Mouse (Mus musculus) liver, embryonic 12.5 days (tissue): ENCODE results near the gene Papss1. TPM values are rescaled to one million over a fixed set of nuclear protein-coding genes. Genes with fewer than 3 reads are reported as not detected.
"Not testable (repeated sequence)": the region's sequence is repeated elsewhere in the genome, so short reads cannot be mapped to it uniquely, and the experiment has no call there.

Source experiments
- ATAC-seq: fragments of 200-750 bp; cut with Nextera tagmentation; 2 replicates; pipeline ENCODE4 v1.8.0; 2017; ENCODE audit warnings: moderate number of reproducible peaks, mild to moderate bottlenecking, moderate library complexity
- H3K27ac ChIP-seq: fragments of 300-500 bp; sonication (generic); 2 replicates; pipeline ENCODE4 v1.5.1; 2016; ENCODE audit warnings: mild to moderate bottlenecking
- H3K27me3 ChIP-seq: fragments of 300-500 bp; sonication (generic); replicated peaks from 2 replicates; pipeline ENCODE4 v1.6.1; 2016; ENCODE audit warnings: mild to moderate bottlenecking, moderate library complexity
- H3K36me3 ChIP-seq: fragments of 300-500 bp; sonication (generic); 2 replicates; pipeline ENCODE4 v1.6.1; 2016; ENCODE audit warnings: mild to moderate bottlenecking, moderate library complexity
- H3K4me1 ChIP-seq: fragments of 300-500 bp; sonication (generic); 2 replicates; pipeline ENCODE4 v1.6.1; 2016
- H3K4me2 ChIP-seq: fragments of 300-500 bp; sonication (generic); 2 replicates; pipeline ENCODE4 v1.6.1; 2016; ENCODE audit warnings: mild to moderate bottlenecking, moderate library complexity
- H3K4me3 ChIP-seq: fragments of 300-500 bp; sonication (generic); 2 replicates; pipeline ENCODE4 v1.5.1; 2016; ENCODE audit warnings: mild to moderate bottlenecking, moderate library complexity
- H3K9ac ChIP-seq: fragments of 300-500 bp; sonication (generic); 2 replicates; pipeline ENCODE4 v1.6.1; 2016; ENCODE audit warnings: mild to moderate bottlenecking, moderate library complexity
- H3K9me3 ChIP-seq: fragments of 300-500 bp; sonication (generic); replicated peaks from 2 replicates; pipeline ENCODE4 v1.6.1; 2016; ENCODE audit warnings: mild to moderate bottlenecking, moderate library complexity
- WGBS: fragments of 180-500 bp; shearing (Covaris S2); methylation state at CpG from one replicate; pipeline ENCODE4 v1.1.7; 2016; ENCODE audit not compliant: insufficient replicate concordance; 5-methylcytosine and 5-hydroxymethylcytosine counted together
- polyA plus RNA-seq: library from polyadenylated mRNA; unstranded; fragments of >200 nt; fragmentation: Nextera tagmentation; extraction: Ambion mirVana; gene quantifications from 2 replicates; pipeline ENCODE4 v1.2.1, GENCODE M21; 2016

Gene Papss1
- 14.4 and 15.1 TPM in 2 replicates for polyA plus RNA-seq

DNA sequence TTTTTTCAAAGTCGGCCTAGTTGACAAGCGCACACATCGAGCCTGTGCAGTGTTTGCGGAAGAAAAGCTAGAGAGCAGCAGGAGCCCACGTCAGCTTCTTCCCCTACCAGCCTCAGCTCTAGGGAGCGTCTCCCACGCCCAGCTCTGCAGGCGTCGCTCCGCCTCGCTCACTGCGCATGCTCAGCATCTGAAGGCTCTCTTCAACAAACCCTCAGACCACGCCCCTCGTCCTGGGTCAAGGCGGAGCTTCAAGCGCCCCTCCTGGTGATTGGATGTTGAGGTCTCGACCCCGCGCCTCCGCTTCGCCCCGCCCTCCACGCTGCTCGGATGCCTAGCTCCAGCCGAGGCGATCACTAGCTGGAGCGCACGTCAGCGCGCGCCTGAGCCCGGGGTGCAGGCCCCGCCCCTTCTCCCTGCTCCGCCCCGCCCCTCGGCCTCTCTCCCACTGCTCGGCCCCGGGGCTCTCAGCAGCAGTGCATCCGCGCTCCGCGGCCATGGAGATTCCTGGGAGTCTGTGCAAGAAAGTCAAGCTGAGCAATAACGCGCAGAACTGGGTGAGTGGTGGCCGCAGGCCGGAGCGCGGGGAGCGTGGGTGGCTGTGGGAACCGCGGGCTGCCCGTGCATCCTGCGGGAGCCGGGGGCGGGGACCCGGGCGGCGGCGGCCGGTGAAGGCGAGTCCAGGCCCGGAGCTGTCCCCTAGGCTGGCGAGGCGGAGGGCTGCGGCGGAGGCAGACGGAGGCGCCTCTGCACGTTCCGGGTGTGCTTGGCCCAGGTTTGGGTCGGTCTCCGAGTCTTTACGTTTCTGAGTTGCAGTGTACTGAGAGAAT is at the start of gene Papss1:
Papss1 (plus strand) TSS at position 339 of the 827 bp plus-strand sequence.
- H3K9me3 ChIP-seq, result no peaks in the 10 kb centered on the region
- WGBS, result under 1% methylated on average over 72 of the region's 73 CpGs
- peak within 1 kb of the TSS; percentile 75 for H3K4me3 ChIP-seq
- H3K4me1 ChIP-seq, result peaks cover 22% of the 10 kb centered on the region
- ATAC-seq, result peak; percentile 99
- peak within 1 kb of the TSS; percentile 74 for H3K9ac ChIP-seq
- H3K27ac ChIP-seq, result peak within 1 kb of the TSS; percentile 70
- H3K4me2 ChIP-seq, result peak within 1 kb of the TSS; percentile 92
- no peaks in the 10 kb centered on the region for H3K27me3 ChIP-seq
- no peaks in the 10 kb centered on the region for H3K36me3 ChIP-seq

DNA sequence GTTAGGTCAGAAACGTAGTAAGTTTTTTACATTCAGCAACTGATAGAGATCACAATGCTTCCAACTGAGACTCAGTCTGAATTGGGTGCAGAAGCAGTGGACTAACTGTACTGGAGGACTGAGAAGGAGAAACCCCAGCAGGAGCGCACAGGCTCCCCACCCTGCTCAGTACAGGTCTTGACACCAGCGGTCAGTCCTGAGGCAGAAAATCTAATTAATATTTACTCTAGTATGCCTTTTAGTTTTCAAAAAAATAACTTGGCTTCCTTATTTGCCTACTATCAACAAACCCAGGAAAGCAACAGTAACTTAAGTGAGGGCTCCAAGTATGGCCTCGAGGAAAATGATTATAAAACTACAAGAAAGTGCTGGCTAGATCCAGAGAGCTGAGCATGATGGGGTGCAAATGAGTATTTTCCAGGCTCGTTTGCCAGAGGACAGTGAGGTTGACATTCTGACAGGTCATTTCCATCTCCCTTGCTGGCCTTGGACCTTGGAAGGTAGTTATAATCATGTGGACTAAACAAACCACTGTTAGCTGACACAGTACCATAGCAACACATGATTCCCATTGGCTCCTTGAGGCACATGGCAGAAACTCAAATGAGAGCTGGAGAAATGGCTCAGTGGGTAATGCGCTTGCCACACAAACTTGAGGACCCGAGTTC is 48.1 kb upstream of the Papss1 start:
- WGBS, result 65% methylated on average over 7 of the region's 7 CpGs
- Histone ChIP-seq H3K27ac (no peak overlapping the region), H3K4me1 (no peaks in the 10 kb centered on the region), H3K4me3 (no peak overlapping the region), H3K36me3 (no peaks in the 10 kb centered on the region), H3K9ac (no peak overlapping the region), H3K27me3 (no peaks in the 10 kb centered on the region), H3K9me3 (no peaks in the 10 kb centered on the region), H3K4me2 (no peak overlapping the region)
- ATAC-seq, result no peak

DNA sequence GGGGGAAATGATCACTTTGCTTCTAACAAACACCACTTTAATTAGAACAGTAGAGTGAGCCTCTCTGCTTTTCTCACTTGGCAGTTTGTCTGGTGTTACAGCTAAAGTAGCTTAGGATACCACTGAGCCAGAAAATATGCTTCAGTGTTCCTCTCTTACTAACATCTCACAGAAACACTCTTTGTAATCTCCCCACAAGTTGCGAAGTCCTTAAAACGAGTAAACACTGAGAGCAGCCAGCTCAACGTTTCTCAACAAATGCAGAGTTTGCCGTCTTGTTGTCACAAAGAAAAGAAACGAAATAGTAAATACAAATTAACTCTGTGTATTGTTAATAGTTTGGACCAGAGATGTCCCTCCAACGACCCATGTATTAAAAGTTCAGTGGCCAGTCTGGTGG is 46.8 kb upstream of the Papss1 start:
- Histone ChIP-seq H3K4me2 (no peak overlapping the region), H3K36me3 (no peaks in the 10 kb centered on the region), H3K9me3 (no peaks in the 10 kb centered on the region), H3K27me3 (no peaks in the 10 kb centered on the region), H3K9ac (no peak overlapping the region), H3K4me3 (no peak overlapping the region), H3K4me1 (no peaks in the 10 kb centered on the region), H3K27ac (no peak overlapping the region)
- WGBS, result 63% methylated on average over 6 of the region's 6 CpGs
- ATAC-seq, result no peak

DNA sequence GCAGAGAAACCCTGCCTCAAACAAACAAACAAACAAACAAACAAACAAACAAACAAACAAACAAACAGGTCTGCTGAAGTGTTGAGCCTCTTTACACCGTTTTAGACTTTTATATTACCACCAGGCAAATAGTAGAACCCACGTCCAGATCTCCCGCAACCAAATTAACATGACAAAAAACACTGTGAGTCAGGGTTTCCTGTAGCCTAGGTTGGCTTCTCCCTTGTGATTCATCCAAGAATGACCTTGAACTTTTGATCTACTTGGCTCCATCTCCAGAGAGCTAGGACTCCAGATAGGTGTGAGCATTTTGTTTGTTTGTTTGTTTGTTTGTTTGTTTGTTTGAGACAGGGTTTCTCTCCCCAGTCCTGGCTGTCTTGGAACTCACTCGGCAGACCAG is 43.4 kb upstream of the Papss1 start:
- H3K4me2 ChIP-seq, result no peak overlapping the region
- no peaks in the 10 kb centered on the region for H3K9me3 ChIP-seq
- 56% methylated on average over 4 of the region's 4 CpGs for whole genome bisulfite sequencing
- H3K4me1 ChIP-seq, result no peaks in the 10 kb centered on the region
- no peak overlapping the region for H3K9ac ChIP-seq
- H3K27me3 ChIP-seq, result no peaks in the 10 kb centered on the region
- no peak overlapping the region for H3K4me3 ChIP-seq
- ATAC-seq, result no peak
- no peaks in the 10 kb centered on the region for H3K36me3 ChIP-seq
- no peak overlapping the region for H3K27ac ChIP-seq

DNA sequence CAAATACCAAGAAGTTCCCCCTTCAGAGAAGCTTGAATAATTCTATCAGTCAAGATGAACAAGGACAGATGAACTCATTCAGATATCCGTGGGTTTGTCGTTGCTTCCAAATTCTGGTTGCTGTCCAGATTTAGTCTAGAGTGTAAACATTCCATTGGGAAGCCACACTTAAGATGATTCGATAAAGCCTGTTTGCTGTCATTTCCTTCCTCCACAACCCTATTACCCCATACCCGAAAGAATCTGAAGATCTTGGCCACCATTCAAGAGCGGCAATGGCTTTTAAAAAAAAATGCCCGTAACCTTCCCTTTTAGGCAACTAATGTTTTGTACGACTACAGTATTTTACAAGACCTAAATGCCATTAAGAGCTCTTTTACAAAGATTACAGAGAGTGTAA is 42.3 kb upstream of the Papss1 start:
- no peak overlapping the region for H3K4me2 ChIP-seq
- no peak for ATAC-seq
- H3K36me3 ChIP-seq, result no peaks in the 10 kb centered on the region
- H3K4me3 ChIP-seq, result no peak overlapping the region
- no peaks in the 10 kb centered on the region for H3K27me3 ChIP-seq
- H3K27ac ChIP-seq, result no peak overlapping the region
- H3K9ac ChIP-seq, result no peak overlapping the region
- 60% methylated on average over 7 of the region's 7 CpGs for WGBS
- H3K4me1 ChIP-seq, result no peaks in the 10 kb centered on the region
- H3K9me3 ChIP-seq, result no peaks in the 10 kb centered on the region

DNA sequence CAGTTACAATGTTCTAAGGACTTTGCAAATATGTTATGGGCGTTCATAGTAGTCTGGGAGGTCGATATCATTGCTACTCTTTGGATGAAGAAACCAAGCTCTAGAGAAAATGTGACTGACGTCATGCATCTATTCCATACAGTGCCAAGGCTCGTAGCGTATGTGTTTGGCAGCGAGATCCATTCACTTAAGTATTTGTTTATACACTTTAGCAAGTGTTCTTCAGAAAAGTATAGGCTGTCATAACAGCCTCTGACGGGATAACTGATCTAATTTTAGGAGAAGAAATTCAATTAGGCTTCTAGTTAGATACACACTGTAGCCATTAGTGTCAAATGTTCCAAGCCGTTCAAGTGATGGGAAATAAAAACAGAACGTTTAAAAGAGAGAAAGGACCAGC is 40.8 kb upstream of the Papss1 start:
- 68% methylated on average over 9 of the region's 9 CpGs for WGBS
- Histone ChIP-seq H3K4me3 (no peak overlapping the region), H3K4me1 (no peaks in the 10 kb centered on the region), H3K27ac (no peak overlapping the region), H3K9me3 (no peaks in the 10 kb centered on the region), H3K27me3 (no peaks in the 10 kb centered on the region), H3K36me3 (no peaks in the 10 kb centered on the region), H3K9ac (no peak overlapping the region), H3K4me2 (no peak overlapping the region)
- ATAC-seq, result no peak

DNA sequence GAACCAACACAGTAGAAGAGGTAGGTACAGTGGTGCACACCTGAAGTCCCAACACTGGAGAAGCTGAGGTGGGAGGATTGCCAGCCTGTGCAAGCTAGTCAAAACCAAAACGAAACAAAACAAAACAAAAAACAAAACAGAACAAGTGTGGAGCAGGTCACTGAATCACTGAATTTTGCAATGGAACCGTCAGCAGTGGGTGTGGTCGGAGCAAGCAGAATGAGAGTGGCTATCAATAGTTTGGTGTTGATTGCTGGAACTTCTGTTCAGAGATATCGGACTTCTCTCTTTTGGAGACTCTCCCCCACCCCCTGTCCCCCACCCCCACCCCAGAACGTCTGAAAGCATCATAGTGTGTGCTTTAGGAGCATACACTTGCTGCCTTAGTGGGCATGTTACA is 40.4 kb upstream of the Papss1 start:
- H3K27ac ChIP-seq, result no peak overlapping the region
- H3K36me3 ChIP-seq, result no peaks in the 10 kb centered on the region
- ATAC-seq, result no peak
- no peak overlapping the region for H3K4me2 ChIP-seq
- no peak overlapping the region for H3K9ac ChIP-seq
- no peak overlapping the region for H3K4me3 ChIP-seq
- 49% methylated on average over 5 of the region's 5 CpGs for WGBS
- no peaks in the 10 kb centered on the region for H3K27me3 ChIP-seq
- H3K4me1 ChIP-seq, result no peaks in the 10 kb centered on the region
- no peaks in the 10 kb centered on the region for H3K9me3 ChIP-seq

DNA sequence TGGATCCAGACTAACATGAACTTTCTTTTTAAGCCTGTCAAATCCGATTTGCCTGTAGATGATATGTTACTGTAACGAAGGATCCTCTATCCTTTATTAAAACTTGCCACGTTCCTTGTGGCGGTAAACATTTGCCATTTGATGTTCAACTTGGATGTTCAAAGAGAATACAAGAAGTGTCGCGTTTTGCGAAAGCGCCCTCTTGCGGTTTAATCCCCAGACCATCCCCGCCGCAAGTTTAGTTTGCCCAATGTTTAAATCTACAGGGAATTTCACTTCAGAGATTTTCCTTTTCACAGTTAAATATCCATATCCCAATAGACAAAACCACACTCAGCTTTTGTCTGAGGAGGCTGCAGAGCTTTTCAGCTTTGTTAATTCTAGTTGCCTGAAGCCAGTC is 39.8 kb upstream of the Papss1 start:
- no peak overlapping the region for H3K4me2 ChIP-seq
- H3K27ac ChIP-seq, result no peak overlapping the region
- H3K4me1 ChIP-seq, result no peaks in the 10 kb centered on the region
- ATAC-seq, result no peak
- no peaks in the 10 kb centered on the region for H3K9me3 ChIP-seq
- H3K36me3 ChIP-seq, result no peaks in the 10 kb centered on the region
- H3K9ac ChIP-seq, result no peak overlapping the region
- WGBS, result 19% methylated on average over 11 of the region's 11 CpGs
- no peak overlapping the region for H3K4me3 ChIP-seq
- no peaks in the 10 kb centered on the region for H3K27me3 ChIP-seq

DNA sequence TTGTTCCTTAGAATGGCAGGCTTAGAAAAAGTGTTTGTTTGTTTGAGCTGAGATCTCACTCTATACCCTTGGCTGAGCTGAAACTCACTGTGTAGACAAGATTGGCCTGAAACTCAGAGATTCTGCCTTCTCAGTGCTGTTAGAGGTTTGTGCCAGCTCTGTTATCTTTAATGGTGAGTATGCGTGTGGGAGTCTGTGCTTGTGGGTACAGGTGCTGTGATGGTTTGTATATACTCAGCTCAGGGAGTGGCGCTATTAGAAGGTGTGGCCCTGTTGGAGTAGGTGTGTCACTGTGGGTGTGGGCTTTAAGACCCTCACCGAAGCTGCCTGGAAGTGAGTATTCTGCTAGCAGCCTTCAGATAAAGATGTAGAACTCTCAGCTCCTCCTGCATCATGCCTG is 39.3 kb upstream of the Papss1 start:
- whole genome bisulfite sequencing, result 64% methylated on average over 3 of the region's 3 CpGs

DNA sequence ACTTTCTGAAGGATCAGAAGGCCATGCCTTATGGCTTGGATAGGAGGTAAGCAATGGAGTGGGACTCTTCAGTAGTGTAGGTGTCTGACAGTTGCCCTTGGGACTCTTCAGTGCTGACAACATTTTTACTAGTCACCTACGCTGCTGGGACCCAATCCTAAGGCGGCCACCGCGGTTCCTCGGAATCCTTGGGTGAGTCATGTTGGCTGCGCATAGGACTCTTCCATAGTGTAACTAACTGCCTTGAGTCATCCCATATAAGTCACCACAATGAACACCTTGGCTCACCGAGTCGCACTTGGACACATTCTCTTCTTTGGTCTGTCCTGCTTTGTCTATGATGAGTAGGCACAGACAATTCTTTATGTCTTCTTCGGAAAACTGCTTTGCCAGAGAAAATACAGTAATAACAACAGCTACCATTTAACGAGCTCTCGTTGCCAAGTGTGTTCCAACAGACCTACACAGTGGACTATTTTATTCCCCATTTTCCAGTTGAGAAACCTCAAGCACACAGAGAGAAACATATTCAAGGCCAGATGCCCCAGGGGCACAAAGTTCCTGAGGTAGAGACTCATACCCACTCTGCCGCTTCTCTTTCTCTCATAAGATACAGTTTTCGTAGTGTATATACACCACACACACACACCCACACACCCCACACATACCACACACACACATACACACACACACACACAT is 23.2 kb upstream of the Papss1 start:
- Histone ChIP-seq H3K4me2 (no peak overlapping the region), H3K4me3 (no peak overlapping the region), H3K27ac (no peak overlapping the region), H3K4me1 (no peaks in the 10 kb centered on the region), H3K27me3 (no peaks in the 10 kb centered on the region), H3K9me3 (no peaks in the 10 kb centered on the region), H3K9ac (no peak overlapping the region), H3K36me3 (no peaks in the 10 kb centered on the region)
- no peak for ATAC-seq
- 84% methylated on average over 13 of the region's 13 CpGs for WGBS

More for the DNA sequence above, 39.3 kb upstream of the Papss1 start:
- Histone ChIP-seq H3K4me3 (no peak overlapping the region), H3K9me3 (no peaks in the 10 kb centered on the region), H3K27me3 (no peaks in the 10 kb centered on the region), H3K36me3 (no peaks in the 10 kb centered on the region), H3K27ac (no peak overlapping the region), H3K4me1 (no peaks in the 10 kb centered on the region), H3K4me2 (no peak overlapping the region), H3K9ac (no peak overlapping the region)
- no peak for ATAC-seq

DNA sequence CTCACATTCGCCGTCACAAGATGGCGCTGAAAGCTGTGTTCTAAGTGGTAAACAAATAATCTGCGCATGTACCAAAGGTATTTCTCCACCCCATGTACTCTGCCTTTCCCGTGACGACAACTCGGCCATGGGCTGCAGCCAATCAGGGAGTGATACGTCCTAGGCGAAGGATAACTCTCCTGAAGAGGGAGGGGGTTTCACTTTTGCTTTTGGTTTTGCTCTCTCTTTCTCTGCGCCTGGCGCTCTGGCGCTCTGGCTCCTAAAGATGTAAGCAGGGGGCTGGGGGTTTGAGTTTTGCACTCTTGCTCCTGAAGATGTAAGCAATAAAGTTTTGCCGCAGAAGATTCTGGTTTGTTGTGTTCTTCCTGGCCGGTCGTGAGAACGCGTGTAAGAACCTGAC is 17.0 kb upstream of the Papss1 start:
- 86% methylated on average over 17 of the region's 17 CpGs for WGBS
- H3K4me2 ChIP-seq, H3K4me3 ChIP-seq, H3K27me3 ChIP-seq, H3K9me3 ChIP-seq, H3K27ac ChIP-seq, H3K4me1 ChIP-seq, H3K36me3 ChIP-seq, ATAC-seq, H3K9ac ChIP-seq: not testable (repeated sequence)

DNA sequence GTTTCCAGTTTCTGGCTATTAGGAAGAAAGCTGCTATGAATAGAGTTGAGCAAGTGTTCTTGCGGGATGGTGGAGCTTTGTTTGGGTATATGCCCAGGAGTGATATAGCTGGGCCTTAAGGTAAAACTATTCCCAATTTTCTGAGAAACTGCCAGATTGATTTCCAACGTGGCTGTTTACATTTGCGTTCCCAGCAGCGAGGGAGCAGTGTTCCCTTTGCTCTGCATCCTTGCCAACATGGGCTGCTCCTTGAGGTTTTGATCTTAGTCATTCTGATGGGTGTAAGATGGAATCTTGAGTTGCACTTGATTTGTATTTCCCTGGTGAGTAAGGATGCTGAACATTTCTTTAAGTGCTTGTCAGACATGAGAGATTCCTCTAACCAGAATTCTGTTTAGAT is 14.5 kb upstream of the Papss1 start:
- Histone ChIP-seq H3K27me3 (no peaks in the 10 kb centered on the region), H3K27ac (no peak overlapping the region), H3K36me3 (no peaks in the 10 kb centered on the region), H3K4me3 (no peak overlapping the region), H3K9me3 (no peaks in the 10 kb centered on the region), H3K4me1 (no peaks in the 10 kb centered on the region), H3K9ac (no peak overlapping the region), H3K4me2 (no peak overlapping the region)
- ATAC-seq, result no peak
- 61% methylated on average over 4 of the region's 4 CpGs for WGBS
